ENCODE assay signal across 7 mouse cellular contexts in genomic region chr4:154635241-154636052, GRCm38 (mm10). TPM values are rescaled to one million over a fixed set of nuclear protein-coding genes. Genes with fewer than 3 reads are reported as not detected.
DNase-seq lines count a peak whose midpoint lies in the region; ATAC-seq and TF ChIP-seq lines count a peak whose summit lies in the region.

No protein-coding gene starts in this region.

- TF ChIP-seq CTCF in ES-Bruce4 (IDR thresholded peaks at IDR 0.05; ENCODE audit: low read depth, low read length), result no peak
- TF ChIP-seq CTCF in lung, embryonic 14.5 days (IDR thresholded peaks at IDR 0.05; ENCODE audit: low read depth), result no peak

- peak overlapping the region; percentile 89 for H3K9ac ChIP-seq in ES-Bruce4 (ENCODE audit: low read depth, poor library complexity, severe bottlenecking)
- peak overlapping the region; percentile 48 for H3K9ac ChIP-seq in ES-E14 (ENCODE audit: insufficient read depth, low read depth, low read length, poor library complexity, severe bottlenecking)
- H3K9ac ChIP-seq in forebrain, embryonic 15.5 days (replicated peaks), result peak overlapping the region; percentile 62
- H3K9ac ChIP-seq in hindbrain, embryonic 16.5 days (ENCODE audit: low read depth, low read length), result peak overlapping the region; percentile 49
- H3K9ac ChIP-seq in lung, embryonic 14.5 days, result peak overlapping the region; percentile 77

- no peak for TF ChIP-seq POLR2A in ES-Bruce4 (IDR thresholded peaks at IDR 0.05; ENCODE audit: insufficient read depth, low read length)

- peaks cover 4% of the 10 kb centered on the region for H3K4me1 ChIP-seq in ES-Bruce4 (ENCODE audit: control insufficient read depth, insufficient read depth, low read length)
- peaks cover 0 to 9% of the 10 kb centered on the region in 2 experiments; a peak in 1 of 4 replicates for H3K4me1 ChIP-seq in ES-E14 (ENCODE audit: control insufficient read depth in 2 of 2, insufficient read depth in 2 of 2, low read length in 2 of 2, poor library complexity in 1 of 2)
- peaks cover 80% of the 10 kb centered on the region for H3K4me1 ChIP-seq in forebrain, embryonic 15.5 days
- H3K4me1 ChIP-seq in hindbrain, embryonic 16.5 days (ENCODE audit: control insufficient read depth, insufficient read depth, low read depth, low read length), result peaks cover 16% of the 10 kb centered on the region
- H3K4me1 ChIP-seq in lung, embryonic 14.5 days (ENCODE audit: insufficient read depth), result no peaks in the 10 kb centered on the region

- no peak for DNase-seq in ES-E14 (ENCODE audit: low read depth, low spot score)
- peak; percentile 75 for DNase-seq in lung, embryonic 14.5 days
- DNase-seq in retina, embryonic 14.5 days (ENCODE audit: low spot score), result peak; percentile 65
- DNase-seq in right cerebral cortex, postnatal 36 days (ENCODE audit: low spot score in 2 of 2), result no peak

- H3K4me2 ChIP-seq in forebrain, embryonic 15.5 days (replicated peaks), result peak overlapping the region; percentile 84
- H3K4me2 ChIP-seq in hindbrain, embryonic 16.5 days (ENCODE audit: low read length), result peak overlapping the region; percentile 61
- peak overlapping the region; percentile 90 for H3K4me2 ChIP-seq in lung, embryonic 14.5 days

- peak; percentile 39 for ATAC-seq in forebrain, embryonic 15.5 days (replicated peaks)
- peak; percentile 49 for ATAC-seq in hindbrain, embryonic 16.5 days
- ATAC-seq in lung, embryonic 14.5 days (ENCODE audit: insufficient read depth), result peak; percentile 71

- in situ Hi-C loops in ES-E14 (cut with MboI; ENCODE audit: low sequenced_read_pairs in 2 of 2, unreplicated experiment in 2 of 2), result no loop called here

- H3K27ac ChIP-seq in ES-Bruce4 (ENCODE audit: insufficient read depth, low read length) (no peak overlapping the region), ES-E14 (ENCODE audit: insufficient read depth, low read depth, low read length, poor library complexity, severe bottlenecking) (no peak overlapping the region)
- peak overlapping the region; percentile 90 for H3K27ac ChIP-seq in forebrain, embryonic 15.5 days (replicated peaks)
- H3K27ac ChIP-seq in hindbrain, embryonic 16.5 days (ENCODE audit: low read depth, low read length), result peak overlapping the region; percentile 59
- H3K27ac ChIP-seq in lung, embryonic 14.5 days (ENCODE audit: low read depth), result peak overlapping the region; percentile 93

- H3K27me3 ChIP-seq in ES-Bruce4 (ENCODE audit: control insufficient read depth, insufficient read depth, low read length, poor library complexity, severe bottlenecking), result peaks cover 29% of the 10 kb centered on the region
- peaks cover 23% of the 10 kb centered on the region; the same call in 1 of the 2 replicates for H3K27me3 ChIP-seq in forebrain, embryonic 15.5 days
- H3K27me3 ChIP-seq in hindbrain, embryonic 16.5 days (replicated peaks; ENCODE audit: control insufficient read depth, insufficient read depth, low read length), result peaks cover 49% of the 10 kb centered on the region
- peaks cover 92% of the 10 kb centered on the region for H3K27me3 ChIP-seq in lung, embryonic 14.5 days (ENCODE audit: insufficient read depth, low read length)

- H3K4me3 ChIP-seq in ES-Bruce4 (ENCODE audit: low read depth, low read length) (peak overlapping the region; percentile 31), ES-E14 (ENCODE audit: insufficient read depth in 1 of 2, low read depth in 1 of 2, low read length in 2 of 2, poor library complexity in 1 of 2, severe bottlenecking in 1 of 2) (peak overlapping the region; percentile 55 to 69)
- peak overlapping the region; percentile 54 for H3K4me3 ChIP-seq in forebrain, embryonic 15.5 days
- peak overlapping the region; percentile 49 for H3K4me3 ChIP-seq in hindbrain, embryonic 16.5 days (ENCODE audit: low read length)
- H3K4me3 ChIP-seq in lung, embryonic 14.5 days (ENCODE audit: low read depth, low read length), result peak overlapping the region; percentile 67

- H3K36me3 ChIP-seq in ES-Bruce4 (ENCODE audit: control insufficient read depth, insufficient read depth, low read length, poor library complexity, severe bottlenecking) (no peaks in the 10 kb centered on the region), ES-E14 (ENCODE audit: control insufficient read depth, insufficient read depth, low read length, poor library complexity, severe bottlenecking) (peaks cover 2% of the 10 kb centered on the region; the same call in 1 of the 2 replicates)
- H3K36me3 ChIP-seq in forebrain, embryonic 15.5 days, result no peaks in the 10 kb centered on the region
- no peaks in the 10 kb centered on the region for H3K36me3 ChIP-seq in hindbrain, embryonic 16.5 days (ENCODE audit: control insufficient read depth, insufficient read depth, low read length)
- no peaks in the 10 kb centered on the region for H3K36me3 ChIP-seq in lung, embryonic 14.5 days (ENCODE audit: insufficient read depth)

- no peaks in the 10 kb centered on the region for H3K9me3 ChIP-seq in ES-Bruce4 (replicated peaks; ENCODE audit: control insufficient read depth, insufficient read depth, low read length, poor library complexity, severe bottlenecking)
- H3K9me3 ChIP-seq in ES-E14 (ENCODE audit: control insufficient read depth, insufficient read depth, low read depth, low read length), result no peaks in the 10 kb centered on the region
- H3K9me3 ChIP-seq in forebrain, embryonic 15.5 days, result no peaks in the 10 kb centered on the region
- H3K9me3 ChIP-seq in hindbrain, embryonic 16.5 days (ENCODE audit: control insufficient read depth, low read length), result no peaks in the 10 kb centered on the region
- no peaks in the 10 kb centered on the region for H3K9me3 ChIP-seq in lung, embryonic 14.5 days (ENCODE audit: low read depth, low read length)

- no peak for TF ChIP-seq EP300 in ES-Bruce4 (IDR thresholded peaks at IDR 0.05; ENCODE audit: insufficient read depth, low read depth, low read length)

- WGBS in forebrain, embryonic 15.5 days, result under 1% methylated on average over 81 of the region's 94 CpGs
- WGBS in hindbrain, embryonic 16.5 days, result under 1% methylated on average over 80 of the region's 94 CpGs
- WGBS in lung, embryonic 14.5 days, result under 1% methylated on average over 87 of the region's 94 CpGs

TF ChIP-seq in ES-E14, 5 proteins besides CTCF, POLR2A, EP300 and RAD21:
- TF ChIP-seq CHD2 (IDR thresholded peaks at IDR 0.05; ENCODE audit: low read depth, low read length) (no peak), ZNF384 (IDR thresholded peaks at IDR 0.05; ENCODE audit: low read depth, low read length) (no peak), MAFK (IDR thresholded peaks at IDR 0.05; ENCODE audit: insufficient read depth, low read depth, low read length) (no peak), ZC3H11A (IDR thresholded peaks at IDR 0.05; ENCODE audit: borderline replicate concordance, low read depth, low read length) (no peak), HCFC1 (IDR thresholded peaks at IDR 0.05; ENCODE audit: borderline replicate concordance, insufficient read depth, low read length) (no peak)

RNA-seq across cellular contexts. Expression of gene Prdm16, which starts 1.2 kb away (rescaled TPM):
- 3.1 and 5.4 TPM in 2 replicates for polyA plus RNA-seq in ES-Bruce4 (2011; ENCODE audit: insufficient read depth, insufficient read length, low read depth, missing spikeins)
- 3.1 and 3.2 TPM in 2 replicates for total RNA-seq in ES-E14 (2012; rRNA removed)
- 32.7 and 33.5 TPM in 2 replicates for polyA plus RNA-seq in forebrain, embryonic 15.5 days (2015; fragmentation: Nextera tagmentation; extraction: Ambion mirVana)
- polyA plus RNA-seq in hindbrain, embryonic 16.5 days (2015; fragmentation: Nextera tagmentation; extraction: Ambion mirVana), result 12.6 and 14.3 TPM in 2 replicates
- 19.4 and 21.4 TPM in 2 replicates for polyA plus RNA-seq in lung, embryonic 14.5 days (2014; fragmentation: Nextera tagmentation; extraction: Ambion mirVana)

RNA-seq across cellular contexts. Expression of gene Actrt2, which starts 32.2 kb away (rescaled TPM):
- polyA plus RNA-seq in ES-Bruce4 (2011; ENCODE audit: insufficient read depth, insufficient read length, low read depth, missing spikeins), result not detected in 2 replicates
- total RNA-seq in ES-E14 (2012; rRNA removed), result not detected in 2 replicates
- not detected in 2 replicates for polyA plus RNA-seq in forebrain, embryonic 15.5 days (2015; fragmentation: Nextera tagmentation; extraction: Ambion mirVana)
- polyA plus RNA-seq in hindbrain, embryonic 16.5 days (2015; fragmentation: Nextera tagmentation; extraction: Ambion mirVana), result not detected in 2 replicates
- not detected in 2 replicates for polyA plus RNA-seq in lung, embryonic 14.5 days (2014; fragmentation: Nextera tagmentation; extraction: Ambion mirVana)

Comparison
In these comparisons a context has a peak if more than half of its experiments do, and no peak if none do; other contexts are left out.
1. H3K27ac ChIP-seq: peak in forebrain, embryonic 15.5 days (single experiment), hindbrain, embryonic 16.5 days (single experiment) and lung, embryonic 14.5 days (single experiment); none in ES-Bruce4 (single experiment) and ES-E14 (single experiment).
2. DNase-seq: peak in lung, embryonic 14.5 days (single experiment) and retina, embryonic 14.5 days (single experiment); none in ES-E14 (single experiment) and right cerebral cortex, postnatal 36 days (0 of 2).
3. Peak in every context shown above with its lines, with median percentiles within 50 percentile points of each other: H3K4me3 ChIP-seq, H3K9ac ChIP-seq, ATAC-seq and H3K4me2 ChIP-seq.